Mouse (Mus musculus) testis, adult 2 months (tissue): ENCODE results near the gene Slc30a6.

Experiments
- CTCF ChIP-seq: fragments of 200-500 bp; IDR thresholded peaks from 2 replicates; pipeline ENCODE4 v1.5.1; 2012; ENCODE audit warnings: low read depth, mild to moderate bottlenecking, inconsistent platforms, low read length, moderate library complexity; ENCODE audit not compliant: control insufficient read depth, insufficient read depth, insufficient replicate concordance
- POLR2A ChIP-seq: fragments of 200-500 bp; IDR thresholded peaks from 2 replicates; pipeline ENCODE4 v1.6.1; 2012; ENCODE audit warnings: low read depth, mild to moderate bottlenecking, inconsistent platforms, low read length, moderate library complexity; ENCODE audit not compliant: control insufficient read depth

DNA sequence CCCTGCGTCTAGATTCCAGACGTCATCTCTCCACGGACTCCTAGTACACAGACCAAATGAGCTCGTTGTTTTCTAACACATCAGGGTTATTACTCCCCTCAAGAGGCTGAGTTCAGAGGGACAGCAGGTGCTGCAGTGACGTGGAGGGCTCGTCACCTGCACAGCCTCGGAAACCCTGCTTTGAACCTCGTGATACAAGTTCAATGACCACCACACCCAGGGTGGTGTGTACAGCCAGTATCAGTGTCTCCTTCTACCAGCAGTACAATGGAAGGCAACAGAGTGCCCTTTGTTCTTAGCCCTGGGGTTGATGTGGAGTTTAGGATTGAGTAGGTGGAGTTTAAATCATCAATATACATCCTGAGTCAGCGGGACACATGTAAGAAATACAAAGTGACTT is 42.4 kb downstream of the Slc30a6 start:
- TF ChIP-seq CTCF (no peak), POLR2A (no peak)
